Mouse (Mus musculus) G1E (cell line): ENCODE measurements around the gene Src.

Experiments used
- CTCF ChIP-seq: IDR thresholded peaks from 2 replicates; pipeline ENCODE4 v1.5.1; 2012; ENCODE audit warnings: low read depth, low read length, inconsistent platforms, mixed read lengths
- GATA1 ChIP-seq: IDR thresholded peaks from 2 replicates; pipeline ENCODE4 v1.6.1; 2012; ENCODE audit warnings: borderline replicate concordance, low read length, inconsistent platforms, mixed read lengths
- POLR2AphosphoS5 ChIP-seq: IDR thresholded peaks from 2 replicates; pipeline ENCODE4 v1.6.1; 2012; ENCODE audit warnings: low read depth, low read length, inconsistent platforms; ENCODE audit not compliant: insufficient replicate concordance
- TAL1 ChIP-seq: conservative IDR thresholded peaks from 2 replicates; pipeline ENCODE4 v1.6.1; 2012; ENCODE audit warnings: low read depth, low read length, inconsistent platforms, mixed read lengths

DNA sequence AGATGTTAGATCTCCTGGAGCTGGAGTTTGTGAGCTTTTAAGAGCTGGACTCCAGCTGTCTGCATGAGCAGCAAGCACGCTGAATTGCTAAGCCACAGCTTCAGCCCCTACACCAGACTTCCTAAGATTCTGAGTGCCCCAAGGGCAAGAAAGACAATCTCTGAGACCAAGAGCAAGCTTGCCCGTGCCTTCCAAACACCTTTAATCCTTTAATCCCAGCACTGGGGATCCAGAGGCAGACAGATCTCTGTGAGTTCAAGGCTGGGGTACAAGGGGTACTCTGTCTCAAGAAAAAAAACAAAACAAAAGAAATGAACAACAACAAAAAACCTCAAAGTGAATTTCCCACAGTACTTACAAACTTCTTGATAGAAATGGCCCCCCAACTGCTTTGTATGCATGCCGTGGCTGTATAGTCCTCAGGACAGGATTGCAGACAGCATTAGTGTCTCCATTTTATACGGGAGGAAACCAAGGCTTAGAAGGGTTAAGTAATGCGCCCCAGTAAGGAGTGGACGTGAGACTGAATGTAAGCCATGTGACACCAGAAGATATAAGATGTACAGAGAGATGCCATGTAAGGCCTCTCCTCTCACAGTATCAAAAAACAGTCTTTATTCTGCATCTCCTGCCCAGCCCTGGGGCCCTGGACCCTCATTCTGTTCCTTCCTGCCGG lies 68.9 kb downstream of the Src start:
- no peak for TF ChIP-seq CTCF
- no peak for TF ChIP-seq GATA1
- TF ChIP-seq TAL1, result no peak
- TF ChIP-seq POLR2AphosphoS5, result no peak
